ENCODE assay signal across 26 mouse cellular contexts in the genomic region with DNA sequence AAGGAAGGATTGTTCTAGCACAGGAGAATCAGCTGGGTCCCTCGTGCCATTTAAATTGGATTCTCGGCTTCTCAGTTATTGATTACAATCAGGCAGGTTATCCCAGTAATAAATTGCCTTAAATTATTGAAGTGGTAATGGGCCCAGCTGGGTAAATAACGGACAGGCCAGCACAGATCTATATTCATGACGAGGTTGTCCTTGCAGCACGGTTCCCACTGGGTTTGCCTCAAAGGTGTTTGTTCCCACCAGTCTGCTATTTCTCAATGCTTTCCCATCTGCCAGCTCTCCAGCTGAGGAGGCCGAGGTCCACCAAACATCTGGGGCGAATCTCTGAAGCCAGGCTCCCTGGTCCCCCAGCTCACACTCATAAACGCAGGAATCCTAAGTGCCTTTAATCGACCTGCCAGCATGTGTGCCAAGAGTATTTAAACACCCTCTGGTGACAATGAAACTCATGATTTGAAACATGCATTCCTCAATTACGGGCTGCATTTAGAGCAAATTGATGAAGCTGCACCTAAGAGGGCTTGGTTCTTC. TPM values are rescaled to one million over a fixed set of nuclear protein-coding genes. Genes with fewer than 3 reads are reported as not detected.
A peak's percentile ranks its signal among the peaks of the same experiment; 100 is the strongest.
DNase-seq lines count a peak whose midpoint lies in the region; ATAC-seq and TF ChIP-seq lines count a peak whose summit lies in the region.
"Had no signal": no experiment of that assay in that cellular context is flagged by ENCODE, and none has a peak within 500 bp of the region (broad histone marks: within the 10 kb centered on the region; RNA-seq: fewer than 3 reads in every experiment).

No protein-coding gene starts in this region.

- H3K4me3 ChIP-seq in gastrocnemius, adult 2 months: no peak overlapping the region
- H3K4me3 ChIP-seq in hindbrain, embryonic 12.5 days: no peak overlapping the region
- H3K4me3 ChIP-seq in hindbrain, embryonic 13.5 days: no peak overlapping the region
- H3K4me3 ChIP-seq: embryonic facial prominence, embryonic 15.5 days; forebrain, embryonic 10.5 days; layer of hippocampus, adult 2 months; megakaryocyte, embryonic 14.5 days had no signal

- no peak overlapping the region for H3K4me2 ChIP-seq in hindbrain, embryonic 12.5 days (replicated peaks)
- H3K4me2 ChIP-seq in hindbrain, embryonic 13.5 days: no peak overlapping the region
- H3K4me2 ChIP-seq: embryonic facial prominence, embryonic 15.5 days; liver, embryonic 11.5 days had no signal

- H3K27me3 ChIP-seq in hindbrain, embryonic 12.5 days: no peaks in the 10 kb centered on the region; the same call in 1 of the 2 replicates
- H3K27me3 ChIP-seq in hindbrain, embryonic 13.5 days: peaks cover 5% of the 10 kb centered on the region; the same call in 1 of the 2 replicates
- H3K27me3 ChIP-seq: megakaryocyte, embryonic 14.5 days had no signal

- no peaks in the 10 kb centered on the region for H3K9me3 ChIP-seq in hindbrain, embryonic 12.5 days (replicated peaks)
- no peaks in the 10 kb centered on the region for H3K9me3 ChIP-seq in hindbrain, embryonic 13.5 days
- H3K9me3 ChIP-seq: embryonic facial prominence, embryonic 15.5 days; forebrain, embryonic 10.5 days; megakaryocyte, embryonic 14.5 days had no signal

- DNase-seq in gastrocnemius, adult 2 months: peak; percentile 57
- no peak for DNase-seq in gastrocnemius, postnatal 10 days
- peak; percentile 76 for DNase-seq in forelimb bud, embryonic 11.5 days (ENCODE audit: low read depth, low spot score)
- DNase-seq in mesoderm, embryonic 11.5 days (ENCODE audit: low read depth, low spot score): peak; percentile 44
- no peak for DNase-seq in left cerebral cortex, adult 11 months (ENCODE audit: low spot score)
- DNase-seq in testis, postnatal 14 days (ENCODE audit: low spot score): no peak
- DNase-seq: adrenal gland, postnatal 10 days; cerebellum, adult 11 months; cerebellum, postnatal 10 days; heart, postnatal 4 days; kidney, adult 8-10 months; kidney, postnatal 14 days; lung, adult 18-20 months; right cerebral cortex, postnatal 14 days had no signal

- no peak for TF ChIP-seq CTCF in gastrocnemius, adult 2 months (IDR thresholded peaks at IDR 0.05)

- H3K27ac ChIP-seq in gastrocnemius, adult 2 months: peak overlapping the region; percentile 49; the same call in 1 of the 2 replicates
- H3K27ac ChIP-seq in hindbrain, embryonic 12.5 days: 0 out of 2 replicates have a peak overlapping the region, but pooled peaks have one; percentile 44
- H3K27ac ChIP-seq in hindbrain, embryonic 13.5 days: no peak overlapping the region
- H3K27ac ChIP-seq: embryonic facial prominence, embryonic 15.5 days; forebrain, embryonic 10.5 days; layer of hippocampus, adult 2 months had no signal

- no peak for ATAC-seq in hindbrain, embryonic 12.5 days (ENCODE audit: low FRiP score)
- ATAC-seq in hindbrain, embryonic 13.5 days (ENCODE audit: low FRiP score): no peak
- ATAC-seq: activated CD4-positive, CD25-positive, alpha-beta regulatory T cell, adult 4 months; inflammation-experienced regulatory T-cells, adult 6 months had no signal

- no peaks in the 10 kb centered on the region for H3K36me3 ChIP-seq in hindbrain, embryonic 12.5 days
- H3K36me3 ChIP-seq in hindbrain, embryonic 13.5 days: no peaks in the 10 kb centered on the region
- H3K36me3 ChIP-seq: embryonic facial prominence, embryonic 15.5 days; forebrain, embryonic 10.5 days; G1E had no signal

- no peak overlapping the region for H3K9ac ChIP-seq in hindbrain, embryonic 12.5 days
- H3K9ac ChIP-seq in hindbrain, embryonic 13.5 days: no peak overlapping the region
- H3K9ac ChIP-seq: embryonic facial prominence, embryonic 15.5 days had no signal

- 40% methylated on average over 10 of the region's 10 CpGs for WGBS in hindbrain, embryonic 12.5 days
- WGBS in hindbrain, embryonic 13.5 days: 33% methylated on average over 10 of the region's 10 CpGs

- peaks cover 14% of the 10 kb centered on the region for H3K4me1 ChIP-seq in hindbrain, embryonic 12.5 days
- H3K4me1 ChIP-seq in hindbrain, embryonic 13.5 days (replicated peaks): peaks cover 16% of the 10 kb centered on the region
- H3K4me1 ChIP-seq: megakaryocyte, embryonic 14.5 days had no signal

- intact Hi-C loops in gastrocnemius, adult 2 months (cut with DNase I): no loop called here

RNA-seq across cellular contexts. Expression of a gene that starts 26.7 kb away (rescaled TPM):
- 10 to 100 TPM; 46.1 to 52.4 TPM for total RNA-seq in gastrocnemius, adult 2 months (2021)
- 10 to 100 TPM; 93.3 to 94.9 TPM for total RNA-seq in gastrocnemius, postnatal 10 days (2021)
- 55.3 and 55.7 TPM in 2 replicates for polyA plus RNA-seq in hindbrain, embryonic 12.5 days (2016; fragmentation: Nextera tagmentation; extraction: Ambion mirVana)
- 40.0 and 41.1 TPM in 2 replicates for polyA plus RNA-seq in hindbrain, embryonic 13.5 days (2015; fragmentation: Nextera tagmentation; extraction: Ambion mirVana)
- total RNA-seq: monocyte, adult 5-6 weeks; neutrophil, adult 5-6 weeks had no signal
- polyA plus RNA-seq: activated CD4-positive, CD25-positive, alpha-beta regulatory T cell, adult 4 months; G1E; inflammation-experienced regulatory T-cells, adult 6 months had no signal

Comparison
In these comparisons a context has a peak if more than half of its experiments do, and no peak if none do; other contexts are left out.
1. DNase-seq: peak in gastrocnemius, adult 2 months (single experiment), forelimb bud, embryonic 11.5 days (single experiment) and mesoderm, embryonic 11.5 days (single experiment); none in gastrocnemius, postnatal 10 days (single experiment), left cerebral cortex, adult 11 months (single experiment) and testis, postnatal 14 days (single experiment).